Mouse (Mus musculus): Measurements from ENCODE around the gene Spata17. TPM values are rescaled to one million over a fixed set of nuclear protein-coding genes. Genes with fewer than 3 reads are reported as not detected.

The Spata17 gene
- polyA plus RNA-seq, 1 experiment from 2014 or later = 1.3 TPM

DNA sequence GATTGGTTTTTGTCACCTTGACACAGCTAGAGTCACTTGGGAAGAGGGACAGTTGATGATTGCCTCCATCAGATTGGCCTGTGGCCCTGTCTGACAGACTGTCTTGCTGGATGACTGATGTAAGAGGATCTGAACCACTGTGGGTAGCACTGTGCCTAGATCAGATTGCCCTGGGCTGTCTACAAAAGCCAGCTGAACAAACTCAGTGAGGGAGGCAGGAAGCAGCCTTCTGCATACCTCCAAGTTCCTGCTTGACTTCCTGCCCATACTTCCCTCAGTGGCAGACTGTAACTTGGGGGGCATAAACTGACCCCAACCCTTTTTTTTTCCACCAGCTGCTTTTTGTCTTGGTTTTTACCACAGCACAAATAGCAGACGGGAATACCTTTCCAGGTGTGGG lies 199.6 kb downstream of the Spata17 start:
- no peak overlapping the region for H3K4me3 ChIP-seq (replicated peaks)
- no peak overlapping the region for H3K27ac ChIP-seq
- H3K9me3 ChIP-seq = no peaks in the 10 kb centered on the region
- H3K36me3 ChIP-seq = no peaks in the 10 kb centered on the region
- H3K4me1 ChIP-seq (replicated peaks) = no peaks in the 10 kb centered on the region
- WGBS = 82% methylated on average over 1 of the region's 1 CpGs
- H3K9ac ChIP-seq (replicated peaks) = no peak overlapping the region
- no peak for ATAC-seq
- H3K27me3 ChIP-seq = no peaks in the 10 kb centered on the region
- no peak overlapping the region for H3K4me2 ChIP-seq (replicated peaks)

DNA sequence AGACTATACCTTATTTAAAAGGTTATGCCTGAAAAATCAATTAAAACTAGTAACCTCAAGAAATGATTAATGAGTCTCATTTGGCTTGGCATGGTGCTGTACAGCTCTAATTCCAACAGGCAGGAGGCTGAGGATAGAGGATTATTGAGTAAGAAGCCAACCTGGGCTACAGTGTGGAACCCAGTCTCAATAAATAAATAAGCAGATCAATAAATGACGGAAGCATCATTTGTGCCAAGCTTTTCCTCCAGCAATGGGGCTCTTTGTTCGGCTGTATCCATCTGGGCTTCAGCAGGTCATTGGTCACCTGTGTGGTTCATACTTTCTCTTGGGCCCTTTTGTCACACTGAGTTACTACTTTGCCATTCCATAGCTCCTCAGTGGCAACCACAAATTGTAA lies 201.1 kb downstream of the Spata17 start:
- H3K4me3 ChIP-seq (replicated peaks) = no peak overlapping the region
- no peak overlapping the region for H3K27ac ChIP-seq
- no peak for ATAC-seq
- H3K36me3 ChIP-seq = no peaks in the 10 kb centered on the region
- no peak overlapping the region for H3K4me2 ChIP-seq (replicated peaks)
- no peaks in the 10 kb centered on the region for H3K9me3 ChIP-seq
- 96% methylated on average over 2 of the region's 2 CpGs for WGBS
- H3K27me3 ChIP-seq = no peaks in the 10 kb centered on the region
- H3K4me1 ChIP-seq (replicated peaks) = no peaks in the 10 kb centered on the region
- H3K9ac ChIP-seq (replicated peaks) = no peak overlapping the region

GRCm38 (mm10) chr1:187011601-187012000 lies 203.7 kb downstream of the Spata17 start:
- Histone ChIP-seq H3K9me3 (no peaks in the 10 kb centered on the region), H3K27ac (no peak overlapping the region), H3K4me1 (replicated peaks) (no peaks in the 10 kb centered on the region), H3K9ac (replicated peaks) (no peak overlapping the region), H3K27me3 (no peaks in the 10 kb centered on the region), H3K36me3 (no peaks in the 10 kb centered on the region), H3K4me2 (replicated peaks) (no peak overlapping the region), H3K4me3 (replicated peaks) (no peak overlapping the region)
- no peak for ATAC-seq
- 92% methylated on average over 4 of the region's 4 CpGs for WGBS

GRCm38 (mm10) chr1:187010071-187010470 lies 205.2 kb downstream of the Spata17 start:
- Histone ChIP-seq H3K4me2 (replicated peaks) (no peak overlapping the region), H3K9ac (replicated peaks) (no peak overlapping the region), H3K27me3 (no peaks in the 10 kb centered on the region), H3K36me3 (no peaks in the 10 kb centered on the region), H3K4me1 (replicated peaks) (no peaks in the 10 kb centered on the region), H3K27ac (no peak overlapping the region), H3K4me3 (replicated peaks) (no peak overlapping the region), H3K9me3 (no peaks in the 10 kb centered on the region)
- 79% methylated on average over 11 of the region's 11 CpGs for WGBS
- no peak for ATAC-seq

- 83% methylated on average over 7 of the region's 7 CpGs for WGBS
Measured at GRCm38 (mm10) chr1:187008236-187008635, 207.0 kb downstream of the Spata17 start.

DNA sequence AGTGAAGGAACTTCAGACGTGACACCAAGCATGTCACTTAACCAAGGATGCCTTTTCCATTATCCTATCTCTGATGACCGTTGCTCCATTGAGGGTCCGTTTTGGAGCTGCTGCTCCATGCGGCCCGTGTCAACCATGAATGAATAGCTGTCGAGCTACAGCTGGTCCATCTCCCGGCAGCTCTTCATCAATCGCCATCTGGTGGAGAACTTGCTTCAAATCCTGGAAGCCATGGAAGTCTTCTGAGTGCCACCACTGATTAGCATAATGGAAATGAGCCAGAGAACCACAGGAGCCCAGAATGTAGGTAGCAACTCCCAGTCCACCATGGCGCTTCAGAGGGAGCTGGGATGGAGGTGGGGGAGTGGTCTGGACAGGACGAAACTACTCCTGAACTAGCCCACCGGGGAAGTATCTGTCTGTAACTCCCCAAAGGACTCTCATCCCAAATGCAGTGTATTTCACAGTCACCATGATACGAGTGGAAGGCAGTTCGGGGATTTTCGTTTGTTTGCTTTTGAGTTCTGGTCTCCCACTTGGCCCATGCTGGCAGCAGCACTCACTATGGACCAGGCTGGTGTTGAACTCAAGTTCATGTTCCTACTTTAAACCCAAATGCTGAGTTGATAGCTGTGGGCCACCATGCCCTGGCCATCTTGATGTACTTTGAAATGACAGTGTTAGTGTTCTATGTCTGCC lies 208.9 kb downstream of the Spata17 start:
- ATAC-seq = no peak
- H3K9ac ChIP-seq (replicated peaks) = no peak overlapping the region
- H3K36me3 ChIP-seq = no peaks in the 10 kb centered on the region
- H3K4me1 ChIP-seq (replicated peaks) = no peaks in the 10 kb centered on the region
- 89% methylated on average over 14 of the region's 14 CpGs for WGBS
- H3K27ac ChIP-seq = no peak overlapping the region
- no peak overlapping the region for H3K4me2 ChIP-seq (replicated peaks)
- H3K9me3 ChIP-seq = no peaks in the 10 kb centered on the region
- no peaks in the 10 kb centered on the region for H3K27me3 ChIP-seq
- no peak overlapping the region for H3K4me3 ChIP-seq (replicated peaks)

More at GRCm38 (mm10) chr1:187008236-187008635, 207.0 kb downstream of the Spata17 start:
- H3K9ac ChIP-seq (replicated peaks) = no peak overlapping the region
- no peaks in the 10 kb centered on the region for H3K36me3 ChIP-seq
- no peak overlapping the region for H3K4me3 ChIP-seq (replicated peaks)
- no peaks in the 10 kb centered on the region for H3K9me3 ChIP-seq
- no peak for ATAC-seq
- no peak overlapping the region for H3K27ac ChIP-seq
- no peaks in the 10 kb centered on the region for H3K27me3 ChIP-seq
- H3K4me1 ChIP-seq (replicated peaks) = no peaks in the 10 kb centered on the region
- H3K4me2 ChIP-seq (replicated peaks) = no peak overlapping the region

GRCm38 (mm10) chr1:187004306-187004705 lies 211.0 kb downstream of the Spata17 start:
- H3K4me3 ChIP-seq (replicated peaks) = no peak overlapping the region
- H3K9ac ChIP-seq (replicated peaks) = no peak overlapping the region
- no peak overlapping the region for H3K27ac ChIP-seq
- no peaks in the 10 kb centered on the region for H3K36me3 ChIP-seq
- ATAC-seq = no peak
- H3K4me2 ChIP-seq (replicated peaks) = no peak overlapping the region
- no peaks in the 10 kb centered on the region for H3K27me3 ChIP-seq
- no peaks in the 10 kb centered on the region for H3K4me1 ChIP-seq (replicated peaks)
- H3K9me3 ChIP-seq = no peaks in the 10 kb centered on the region
- 91% methylated on average over 1 of the region's 1 CpGs for WGBS

GRCm38 (mm10) chr1:187003441-187003861 lies 211.8 kb downstream of the Spata17 start:
- Histone ChIP-seq H3K36me3 (no peaks in the 10 kb centered on the region), H3K4me1 (replicated peaks) (no peaks in the 10 kb centered on the region), H3K27ac (no peak overlapping the region), H3K27me3 (no peaks in the 10 kb centered on the region), H3K4me2 (replicated peaks) (no peak overlapping the region), H3K9me3 (no peaks in the 10 kb centered on the region), H3K9ac (replicated peaks) (no peak overlapping the region), H3K4me3 (replicated peaks) (no peak overlapping the region)
- WGBS = 55% methylated on average over 7 of the region's 7 CpGs
- no peak for ATAC-seq

DNA sequence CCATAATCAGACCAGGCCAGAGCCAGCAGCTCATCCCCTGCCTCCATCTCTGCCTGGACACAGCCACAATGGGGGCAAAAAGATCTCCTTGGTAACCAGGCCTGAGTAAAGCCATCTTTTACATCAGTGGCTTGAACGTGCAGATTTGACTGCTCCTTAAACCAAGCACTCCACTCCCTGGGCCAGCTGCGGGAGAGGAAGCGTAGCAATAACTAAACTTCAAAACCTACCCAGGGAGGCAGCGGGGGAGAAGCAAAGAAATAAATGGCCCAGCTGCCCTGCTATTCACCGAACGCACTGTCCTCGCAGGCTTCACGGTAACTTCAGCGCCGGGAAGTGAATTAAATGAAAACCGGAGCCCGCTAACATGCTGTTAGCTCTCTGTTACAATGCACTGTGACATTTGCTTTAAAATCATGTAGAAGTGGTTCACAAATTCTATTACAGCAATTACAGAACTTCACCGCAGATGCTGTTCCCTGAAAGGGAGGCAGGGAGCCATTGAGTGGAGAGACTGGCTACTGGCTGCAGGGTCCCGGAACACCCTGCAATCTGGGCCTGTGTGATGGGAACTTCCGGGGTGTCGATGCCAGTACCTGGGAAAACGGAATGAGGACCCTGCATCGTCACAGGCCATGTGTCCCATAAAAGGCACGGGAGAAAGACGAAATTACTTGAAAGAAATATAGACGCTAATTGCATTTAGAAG lies 217.5 kb downstream of the Spata17 start:
- WGBS = 54% methylated on average over 21 of the region's 21 CpGs
- Histone ChIP-seq H3K4me2 (replicated peaks) (peak overlapping the region; percentile 17), H3K4me1 (replicated peaks) (peaks cover 10% of the 10 kb centered on the region), H3K9me3 (no peaks in the 10 kb centered on the region), H3K4me3 (replicated peaks) (no peak overlapping the region), H3K27me3 (no peaks in the 10 kb centered on the region), H3K27ac (no peak overlapping the region; the same call in 1 of the 2 replicates), H3K36me3 (no peaks in the 10 kb centered on the region), H3K9ac (replicated peaks) (no peak overlapping the region)
- 0 out of 2 replicates have a peak, but pooled peaks have one; percentile 50 for ATAC-seq

Other genes with a start within 250 kb of the Spata17 start
- gene D1Pas1, start 248.0 kb downstream of the Spata17 start, polyA plus RNA-seq (2015; fragmentation: Nextera tagmentation; extraction: Ambion mirVana) = 0.08 and 0.19 TPM in 2 replicates
- gene Gpatch2, start within 50 bp of the Spata17 start, polyA plus RNA-seq (2015; fragmentation: Nextera tagmentation; extraction: Ambion mirVana) = 20.6 and 23.7 TPM in 2 replicates